Mouse (Mus musculus): ENCODE data around the gene Ube2d1. TPM values are rescaled to one million over a fixed set of nuclear protein-coding genes. Genes with fewer than 3 reads are reported as not detected.
A peak's percentile ranks its signal among the peaks of the same experiment; 100 is the strongest.

The Ube2d1 gene
- 139 and 150 TPM in 2 replicates for polyA plus RNA-seq (2014; fragmentation: Nextera tagmentation; extraction: Ambion mirVana)

GRCm38 (mm10) chr10:71285126-71285580 is at the start of gene Ube2d1:
Gene Ube2d1, minus strand, starts transcription at chr10:71285262.
- no peaks in the 10 kb centered on the region for H3K4me1 ChIP-seq (replicated peaks; ENCODE audit: control insufficient read depth, insufficient read depth, low read length)
- under 1% methylated on average over 49 of the region's 50 CpGs for WGBS

DNA sequence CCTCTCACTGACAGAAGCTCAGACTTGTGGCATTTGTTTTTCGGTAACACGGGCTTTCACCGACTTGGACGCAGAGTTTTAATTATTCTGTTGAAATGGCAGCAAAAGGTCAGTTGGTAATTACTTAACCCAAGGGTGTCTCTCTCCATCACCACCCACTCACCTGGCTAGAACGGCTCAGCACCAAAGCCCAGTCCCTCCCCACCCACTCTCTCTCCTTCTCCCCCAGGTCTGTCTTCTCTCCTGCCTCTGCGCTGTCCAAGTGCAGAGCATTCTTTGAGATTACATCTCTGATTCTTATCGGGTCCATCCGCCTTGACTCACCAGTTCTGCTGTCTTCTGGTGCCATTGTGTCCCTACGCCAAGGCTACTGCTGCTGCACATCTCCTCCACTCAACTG is 47.8 kb upstream of the Ube2d1 start:
- Histone ChIP-seq H3K9ac (ENCODE audit: low read length) (no peak overlapping the region), H3K27ac (ENCODE audit: low read depth, low read length) (no peak overlapping the region), H3K9me3 (ENCODE audit: control insufficient read depth, low read length) (no peaks in the 10 kb centered on the region), H3K4me2 (ENCODE audit: low read depth, low read length, severe bottlenecking) (no peak overlapping the region), H3K36me3 (ENCODE audit: control insufficient read depth, insufficient read depth, low read length) (peaks cover 2% of the 10 kb centered on the region; the same call in 1 of the 2 replicates), H3K4me3 (ENCODE audit: low read depth, low read length) (no peak overlapping the region), H3K4me1 (replicated peaks; ENCODE audit: control insufficient read depth, insufficient read depth, low read length) (no peaks in the 10 kb centered on the region), H3K27me3 (ENCODE audit: control insufficient read depth, insufficient read depth, low read length) (no peaks in the 10 kb centered on the region)
- WGBS: 94% methylated on average over 9 of the region's 9 CpGs
- DNase-seq (ENCODE audit: low spot score): peak; percentile 23
- ATAC-seq (replicated peaks; ENCODE audit: low FRiP score): no peak

More at GRCm38 (mm10) chr10:71285126-71285580, at the start of gene Ube2d1:
- peak; percentile 95 for ATAC-seq (replicated peaks; ENCODE audit: low FRiP score)
- Histone ChIP-seq H3K4me3 (ENCODE audit: low read depth, low read length) (peak within 1 kb of the TSS; percentile 92), H3K27me3 (ENCODE audit: control insufficient read depth, insufficient read depth, low read length) (no peaks in the 10 kb centered on the region), H3K9me3 (ENCODE audit: control insufficient read depth, low read length) (no peaks in the 10 kb centered on the region), H3K4me2 (ENCODE audit: low read depth, low read length, severe bottlenecking) (peak within 1 kb of the TSS; percentile 67), H3K27ac (ENCODE audit: low read depth, low read length) (peak within 1 kb of the TSS; percentile 25; the same call in 1 of the 2 replicates), H3K36me3 (ENCODE audit: control insufficient read depth, insufficient read depth, low read length) (no peaks in the 10 kb centered on the region), H3K9ac (ENCODE audit: low read length) (peak within 1 kb of the TSS; percentile 96)
- peak; percentile 93 for DNase-seq (ENCODE audit: low spot score)

DNA sequence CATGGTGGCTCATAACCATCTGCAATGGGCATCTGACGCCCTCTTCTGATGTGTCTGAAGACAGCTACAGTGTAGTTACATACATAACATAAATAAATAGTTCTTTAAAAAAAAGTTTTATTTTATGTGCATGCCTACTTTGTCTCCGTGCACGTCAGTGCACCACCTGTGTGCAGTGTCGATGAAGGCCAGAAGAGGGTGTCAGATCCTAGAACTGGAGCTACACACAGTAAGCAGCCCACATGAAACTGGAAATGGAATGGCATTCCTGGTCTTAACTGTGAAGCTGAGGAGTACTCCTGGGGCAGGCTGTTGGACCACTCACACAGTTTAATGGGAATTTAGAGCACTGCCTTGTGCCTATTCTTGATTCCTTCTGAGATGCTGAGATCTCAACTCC is 47.3 kb upstream of the Ube2d1 start:
- no peak overlapping the region for H3K4me3 ChIP-seq (ENCODE audit: low read depth, low read length)
- H3K4me1 ChIP-seq (replicated peaks; ENCODE audit: control insufficient read depth, insufficient read depth, low read length): no peaks in the 10 kb centered on the region
- 94% methylated on average over 4 of the region's 4 CpGs for WGBS
- H3K27me3 ChIP-seq (ENCODE audit: control insufficient read depth, insufficient read depth, low read length): no peaks in the 10 kb centered on the region
- H3K9me3 ChIP-seq (ENCODE audit: control insufficient read depth, low read length): no peaks in the 10 kb centered on the region
- H3K27ac ChIP-seq (ENCODE audit: low read depth, low read length): no peak overlapping the region
- DNase-seq (ENCODE audit: low spot score) (peak; percentile 30), ATAC-seq (replicated peaks; ENCODE audit: low FRiP score) (no peak)
- H3K9ac ChIP-seq (ENCODE audit: low read length): no peak overlapping the region
- peaks cover 2% of the 10 kb centered on the region; the same call in 1 of the 2 replicates for H3K36me3 ChIP-seq (ENCODE audit: control insufficient read depth, insufficient read depth, low read length)
- no peak overlapping the region for H3K4me2 ChIP-seq (ENCODE audit: low read depth, low read length, severe bottlenecking)

GRCm38 (mm10) chr10:71331908-71332307 is 46.8 kb upstream of the Ube2d1 start:
- Histone ChIP-seq H3K27ac (ENCODE audit: low read depth, low read length) (no peak overlapping the region), H3K27me3 (ENCODE audit: control insufficient read depth, insufficient read depth, low read length) (no peaks in the 10 kb centered on the region), H3K9me3 (ENCODE audit: control insufficient read depth, low read length) (no peaks in the 10 kb centered on the region), H3K36me3 (ENCODE audit: control insufficient read depth, insufficient read depth, low read length) (peaks cover 2% of the 10 kb centered on the region; the same call in 1 of the 2 replicates), H3K4me1 (replicated peaks; ENCODE audit: control insufficient read depth, insufficient read depth, low read length) (no peaks in the 10 kb centered on the region), H3K4me3 (ENCODE audit: low read depth, low read length) (no peak overlapping the region), H3K9ac (ENCODE audit: low read length) (no peak overlapping the region), H3K4me2 (ENCODE audit: low read depth, low read length, severe bottlenecking) (no peak overlapping the region)
- DNase-seq (ENCODE audit: low spot score): peak; percentile 31
- no peak for ATAC-seq (replicated peaks; ENCODE audit: low FRiP score)
- WGBS: 94% methylated on average over 7 of the region's 7 CpGs

DNA sequence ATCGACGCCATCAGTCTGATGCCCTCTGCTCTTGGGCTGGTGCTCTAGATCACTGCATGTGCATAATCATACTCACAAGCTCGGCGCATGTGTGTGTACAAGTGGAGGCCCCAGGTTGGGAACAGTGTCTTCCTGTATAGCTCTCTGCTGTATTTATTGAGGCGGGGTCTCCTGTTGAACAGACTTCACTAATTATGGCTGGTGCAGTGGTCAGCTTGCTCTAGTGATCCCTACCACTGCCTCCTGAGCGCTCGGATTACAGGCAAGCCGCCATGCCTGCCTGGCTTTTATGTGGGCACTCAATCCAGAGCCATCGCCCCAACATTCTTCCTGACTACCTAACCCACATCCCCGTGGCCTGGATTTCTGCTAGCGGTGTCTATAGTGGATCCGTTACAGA is 45.0 kb upstream of the Ube2d1 start:
- peak; percentile 41 for DNase-seq (ENCODE audit: low spot score)
- no peak overlapping the region for H3K27ac ChIP-seq (ENCODE audit: low read depth, low read length)
- no peak overlapping the region for H3K4me2 ChIP-seq (ENCODE audit: low read depth, low read length, severe bottlenecking)
- H3K27me3 ChIP-seq (ENCODE audit: control insufficient read depth, insufficient read depth, low read length): no peaks in the 10 kb centered on the region
- H3K9ac ChIP-seq (ENCODE audit: low read length): no peak overlapping the region
- no peaks in the 10 kb centered on the region for H3K4me1 ChIP-seq (replicated peaks; ENCODE audit: control insufficient read depth, insufficient read depth, low read length)
- peaks cover 2% of the 10 kb centered on the region; the same call in 1 of the 2 replicates for H3K36me3 ChIP-seq (ENCODE audit: control insufficient read depth, insufficient read depth, low read length)
- H3K9me3 ChIP-seq (ENCODE audit: control insufficient read depth, low read length): no peaks in the 10 kb centered on the region
- ATAC-seq (replicated peaks; ENCODE audit: low FRiP score): no peak
- H3K4me3 ChIP-seq (ENCODE audit: low read depth, low read length): no peak overlapping the region
- 95% methylated on average over 12 of the region's 12 CpGs for WGBS

GRCm38 (mm10) chr10:71329295-71329694 is 44.2 kb upstream of the Ube2d1 start:
- H3K4me3 ChIP-seq (ENCODE audit: low read depth, low read length): no peak overlapping the region
- peaks cover 2% of the 10 kb centered on the region; the same call in 1 of the 2 replicates for H3K36me3 ChIP-seq (ENCODE audit: control insufficient read depth, insufficient read depth, low read length)
- no peak overlapping the region for H3K9ac ChIP-seq (ENCODE audit: low read length)
- no peaks in the 10 kb centered on the region for H3K9me3 ChIP-seq (ENCODE audit: control insufficient read depth, low read length)
- H3K27me3 ChIP-seq (ENCODE audit: control insufficient read depth, insufficient read depth, low read length): no peaks in the 10 kb centered on the region
- no peak overlapping the region for H3K27ac ChIP-seq (ENCODE audit: low read depth, low read length)
- ATAC-seq (replicated peaks; ENCODE audit: low FRiP score): no peak
- H3K4me2 ChIP-seq (ENCODE audit: low read depth, low read length, severe bottlenecking): no peak overlapping the region
- H3K4me1 ChIP-seq (replicated peaks; ENCODE audit: control insufficient read depth, insufficient read depth, low read length): no peaks in the 10 kb centered on the region
- peak; percentile 15 for DNase-seq (ENCODE audit: low spot score)
- 95% methylated on average over 6 of the region's 6 CpGs for WGBS

DNA sequence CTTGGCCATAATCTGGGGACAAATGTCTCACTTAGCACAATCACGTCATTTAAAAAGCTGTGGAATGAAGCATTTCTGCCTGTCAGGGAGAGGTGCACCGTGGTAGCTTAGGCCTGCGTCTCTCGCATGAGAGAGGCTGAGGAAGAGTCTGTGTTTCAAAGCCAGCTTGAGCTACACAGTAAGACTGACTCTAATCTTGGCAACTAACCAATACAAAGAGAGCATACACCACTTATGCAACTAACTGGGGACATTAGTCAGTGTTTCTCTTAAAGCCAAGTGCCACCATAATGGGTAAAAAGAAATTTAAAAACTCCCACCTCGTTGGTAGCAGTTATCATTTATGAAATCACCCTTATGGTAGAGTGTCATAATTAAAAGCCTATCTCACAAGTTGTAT is 43.8 kb upstream of the Ube2d1 start:
- Histone ChIP-seq H3K27ac (ENCODE audit: low read depth, low read length) (no peak overlapping the region), H3K9me3 (ENCODE audit: control insufficient read depth, low read length) (no peaks in the 10 kb centered on the region), H3K4me3 (ENCODE audit: low read depth, low read length) (no peak overlapping the region), H3K4me1 (replicated peaks; ENCODE audit: control insufficient read depth, insufficient read depth, low read length) (no peaks in the 10 kb centered on the region), H3K27me3 (ENCODE audit: control insufficient read depth, insufficient read depth, low read length) (no peaks in the 10 kb centered on the region), H3K4me2 (ENCODE audit: low read depth, low read length, severe bottlenecking) (no peak overlapping the region), H3K36me3 (ENCODE audit: control insufficient read depth, insufficient read depth, low read length) (peaks cover 2% of the 10 kb centered on the region; the same call in 1 of the 2 replicates), H3K9ac (ENCODE audit: low read length) (no peak overlapping the region)
- ATAC-seq (replicated peaks; ENCODE audit: low FRiP score): no peak
- DNase-seq (ENCODE audit: low spot score): no peak
- WGBS: 91% methylated on average over 5 of the region's 5 CpGs

GRCm38 (mm10) chr10:71328382-71328781 is 43.3 kb upstream of the Ube2d1 start:
- Histone ChIP-seq H3K4me1 (replicated peaks; ENCODE audit: control insufficient read depth, insufficient read depth, low read length) (no peaks in the 10 kb centered on the region), H3K9ac (ENCODE audit: low read length) (no peak overlapping the region), H3K4me3 (ENCODE audit: low read depth, low read length) (no peak overlapping the region), H3K27ac (ENCODE audit: low read depth, low read length) (no peak overlapping the region), H3K27me3 (ENCODE audit: control insufficient read depth, insufficient read depth, low read length) (no peaks in the 10 kb centered on the region), H3K9me3 (ENCODE audit: control insufficient read depth, low read length) (no peaks in the 10 kb centered on the region), H3K4me2 (ENCODE audit: low read depth, low read length, severe bottlenecking) (no peak overlapping the region), H3K36me3 (ENCODE audit: control insufficient read depth, insufficient read depth, low read length) (peaks cover 2% of the 10 kb centered on the region; the same call in 1 of the 2 replicates)
- DNase-seq (ENCODE audit: low spot score) (no peak), ATAC-seq (replicated peaks; ENCODE audit: low FRiP score) (no peak)
- 88% methylated on average over 6 of the region's 6 CpGs for WGBS

DNA sequence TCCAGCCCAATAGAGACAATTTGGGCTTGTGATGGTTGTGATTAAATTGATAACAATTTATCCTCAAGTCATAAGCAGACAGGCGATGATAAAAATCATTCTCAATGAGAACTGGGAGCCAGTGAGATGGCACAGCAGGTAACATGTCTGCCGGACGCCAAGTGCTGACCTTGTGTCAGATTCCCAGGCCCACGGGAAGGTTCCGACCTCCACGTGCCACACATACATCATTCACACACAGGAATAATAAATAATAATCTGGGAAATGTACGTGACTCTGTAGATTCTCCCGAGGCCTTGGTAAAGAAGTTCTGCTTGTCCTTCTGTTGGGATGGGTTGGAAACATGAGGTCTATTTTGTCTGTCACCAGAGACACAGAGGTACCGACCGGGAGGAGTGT is 42.3 kb upstream of the Ube2d1 start:
- Histone ChIP-seq H3K4me3 (ENCODE audit: low read depth, low read length) (no peak overlapping the region), H3K4me1 (replicated peaks; ENCODE audit: control insufficient read depth, insufficient read depth, low read length) (no peaks in the 10 kb centered on the region), H3K36me3 (ENCODE audit: control insufficient read depth, insufficient read depth, low read length) (peaks cover 2% of the 10 kb centered on the region; the same call in 1 of the 2 replicates), H3K27me3 (ENCODE audit: control insufficient read depth, insufficient read depth, low read length) (no peaks in the 10 kb centered on the region), H3K9me3 (ENCODE audit: control insufficient read depth, low read length) (no peaks in the 10 kb centered on the region), H3K9ac (ENCODE audit: low read length) (no peak overlapping the region), H3K27ac (ENCODE audit: low read depth, low read length) (no peak overlapping the region), H3K4me2 (ENCODE audit: low read depth, low read length, severe bottlenecking) (no peak overlapping the region)
- 85% methylated on average over 10 of the region's 10 CpGs for WGBS
- DNase-seq (ENCODE audit: low spot score): peak; percentile 33
- ATAC-seq (replicated peaks; ENCODE audit: low FRiP score): no peak
